Mouse (Mus musculus) ovary, postnatal 14 days (tissue): ENCODE measurements at regions not wholly inside any gene's neighbourhood (a gene's known extent, or its start where the extent isn't known, plus 50 kb on each side); places are given as distances from the start of the nearest gene placed in this dataset.

ENCODE experiments used
- DNase-seq: peaks from one replicate; pipeline ENCODE4 v3.0.0; 2022; ENCODE audit warnings: low spot score

DNA sequence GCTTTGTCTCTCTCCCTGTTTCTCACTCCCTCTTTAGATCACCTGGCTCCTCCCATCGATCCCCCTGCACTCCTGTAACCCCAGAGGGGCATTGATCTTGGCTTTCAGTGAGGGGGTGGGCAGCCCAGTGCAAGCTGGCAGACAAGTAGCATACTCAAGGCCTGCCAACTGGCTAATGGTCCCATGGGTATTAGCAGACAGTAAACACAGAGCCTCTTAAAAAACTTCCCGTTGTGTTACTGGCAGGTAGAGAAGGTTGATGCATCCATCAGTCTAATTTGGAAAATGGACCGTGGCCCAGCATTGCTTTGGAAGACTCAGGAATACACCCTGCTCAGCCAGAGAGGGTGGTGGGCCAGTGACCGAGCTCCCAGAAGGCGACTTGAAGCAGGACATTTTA is 145.0 kb downstream of the 9530068E07Rik start:
- DNase-seq = no peak

DNA sequence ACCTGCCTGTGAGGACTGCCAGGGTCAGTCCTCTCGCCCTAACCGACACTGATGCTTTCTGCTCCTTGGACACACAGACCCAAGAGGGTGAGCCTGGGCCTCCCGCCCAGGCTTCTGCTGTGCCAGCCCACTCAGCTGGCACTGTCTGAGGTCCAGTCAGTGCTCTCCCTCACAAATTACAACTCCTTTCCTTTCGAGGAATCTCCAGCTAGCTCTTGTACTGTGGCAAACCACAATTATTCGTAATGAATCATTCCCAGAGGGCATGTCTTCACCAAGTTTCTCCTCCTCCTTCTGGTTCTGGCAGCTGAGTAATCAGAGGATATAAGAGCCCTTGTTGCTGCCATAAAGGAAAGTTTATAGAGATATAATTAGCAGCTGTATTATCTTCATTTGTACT is 155.2 kb downstream of the 9530068E07Rik start:
- no peak for DNase-seq

DNA sequence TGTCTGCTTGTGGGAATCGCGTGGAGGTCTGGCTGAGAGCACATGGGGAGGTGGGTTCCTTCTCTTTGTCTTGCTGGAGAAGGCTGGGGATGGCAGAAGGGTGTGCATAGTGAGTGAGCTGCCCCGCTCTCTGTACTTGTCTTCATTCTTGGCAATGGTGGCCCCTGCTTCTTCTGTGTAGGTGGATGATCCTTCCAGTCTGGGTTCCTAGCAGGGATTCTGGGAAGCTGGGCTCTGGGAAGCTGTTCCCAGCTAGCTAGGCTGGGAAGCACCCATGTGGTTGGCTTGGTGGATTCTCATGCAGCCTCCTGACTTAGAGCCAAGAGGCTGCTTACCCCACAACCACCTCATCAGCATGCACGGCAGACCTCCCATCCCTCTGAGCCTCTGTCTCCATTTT is 156.6 kb downstream of the 9530068E07Rik start:
- DNase-seq = no peak

DNA sequence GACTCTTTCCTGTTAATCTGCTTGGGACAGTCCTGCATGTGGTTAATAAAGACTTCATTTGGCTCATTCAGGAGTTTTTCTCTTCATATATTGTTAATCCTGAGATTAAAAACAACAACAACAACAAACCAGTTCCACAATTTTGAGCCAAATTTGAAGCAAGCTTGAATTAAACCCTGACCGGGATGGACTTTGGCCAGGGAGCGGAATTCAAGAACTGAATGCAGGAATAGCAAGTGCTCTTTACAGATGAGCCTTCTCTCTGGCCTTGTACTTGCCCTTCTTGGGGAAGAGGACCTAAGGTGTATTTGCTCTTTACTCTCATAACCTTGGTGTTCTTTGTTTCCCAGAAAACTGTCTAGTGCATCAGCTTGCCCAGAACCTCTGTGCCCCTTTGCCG is 161.6 kb downstream of the 9530068E07Rik start:
- no peak for DNase-seq

DNA sequence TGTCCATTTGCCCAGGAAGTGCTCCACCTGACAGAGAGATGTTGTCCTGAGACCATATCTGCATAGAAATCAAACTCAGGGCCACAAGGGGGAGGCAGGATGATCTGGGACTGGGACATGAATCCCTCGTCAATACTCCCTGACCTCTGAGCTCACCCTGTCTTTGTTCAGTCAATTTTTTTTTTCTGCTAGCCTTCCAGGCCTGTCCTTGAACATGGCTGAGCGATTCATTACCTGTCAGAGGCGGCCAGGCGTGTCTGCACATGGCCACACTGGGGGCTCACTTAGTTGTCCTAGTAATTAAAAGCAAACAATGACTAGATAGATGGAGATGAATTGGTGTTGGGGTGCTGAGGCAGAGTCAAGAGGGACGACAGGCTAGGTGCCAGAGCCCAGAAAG is 162.6 kb downstream of the 9530068E07Rik start:
- no peak for DNase-seq

DNA sequence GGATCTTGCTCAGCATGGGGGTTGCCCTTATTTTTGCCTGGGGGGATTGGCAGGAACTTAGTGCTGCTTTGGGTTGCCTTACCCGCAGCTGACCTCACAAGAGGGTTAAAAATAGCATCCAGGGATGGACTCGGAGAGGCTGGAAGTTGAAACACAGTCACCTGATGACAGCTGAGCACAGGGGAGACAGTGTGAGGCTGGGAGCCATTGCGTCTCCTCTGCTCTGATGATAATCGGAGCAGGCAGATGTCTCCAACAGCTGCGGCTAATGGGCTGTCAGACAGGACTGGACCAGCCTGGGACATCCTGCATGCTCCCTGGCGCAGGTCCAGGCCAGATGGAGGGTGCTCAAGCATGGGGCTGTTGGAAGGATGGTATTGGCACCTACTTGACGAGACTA is 165.1 kb downstream of the 9530068E07Rik start:
- DNase-seq = no peak

DNA sequence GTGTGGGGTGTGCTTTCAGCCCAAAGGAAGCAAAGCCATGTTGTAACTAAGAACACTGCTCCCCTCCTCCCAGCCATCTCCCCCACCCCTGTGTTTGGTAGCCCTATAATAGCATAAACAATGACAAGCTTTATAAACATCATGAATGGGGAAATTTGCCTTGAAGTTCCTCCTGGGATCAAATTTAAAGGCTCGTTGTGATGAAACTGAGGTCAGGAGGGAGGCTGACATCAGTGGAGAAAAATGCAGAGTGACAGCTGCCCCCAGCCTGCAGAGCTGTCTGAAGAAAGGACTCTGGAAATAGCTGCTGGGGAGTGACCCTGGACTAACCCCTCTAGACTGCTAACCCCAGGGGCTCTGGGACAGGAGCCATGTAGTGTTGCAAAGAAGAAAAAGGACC is 169.2 kb downstream of the 9530068E07Rik start:
- DNase-seq = no peak

DNA sequence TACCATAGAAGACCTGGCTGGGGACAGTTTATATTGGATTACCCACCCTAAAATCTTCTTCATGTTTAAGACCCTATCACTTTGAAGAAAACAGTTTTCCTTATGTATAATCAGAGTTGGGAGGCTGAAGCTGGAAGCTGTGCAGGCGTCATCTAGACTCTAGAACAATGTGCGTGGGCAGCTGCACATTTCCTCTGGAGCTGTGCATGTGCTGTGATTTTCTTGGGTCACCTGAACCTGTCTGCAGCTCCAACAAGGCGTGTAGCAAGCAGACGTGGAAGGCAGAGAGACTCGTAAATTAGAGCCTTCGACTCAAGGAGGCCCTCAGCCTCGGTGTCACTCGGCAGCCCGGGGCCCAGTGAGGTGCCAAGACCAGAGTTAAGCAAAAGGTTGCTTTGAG is 169.8 kb downstream of the 9530068E07Rik start:
- no peak for DNase-seq

DNA sequence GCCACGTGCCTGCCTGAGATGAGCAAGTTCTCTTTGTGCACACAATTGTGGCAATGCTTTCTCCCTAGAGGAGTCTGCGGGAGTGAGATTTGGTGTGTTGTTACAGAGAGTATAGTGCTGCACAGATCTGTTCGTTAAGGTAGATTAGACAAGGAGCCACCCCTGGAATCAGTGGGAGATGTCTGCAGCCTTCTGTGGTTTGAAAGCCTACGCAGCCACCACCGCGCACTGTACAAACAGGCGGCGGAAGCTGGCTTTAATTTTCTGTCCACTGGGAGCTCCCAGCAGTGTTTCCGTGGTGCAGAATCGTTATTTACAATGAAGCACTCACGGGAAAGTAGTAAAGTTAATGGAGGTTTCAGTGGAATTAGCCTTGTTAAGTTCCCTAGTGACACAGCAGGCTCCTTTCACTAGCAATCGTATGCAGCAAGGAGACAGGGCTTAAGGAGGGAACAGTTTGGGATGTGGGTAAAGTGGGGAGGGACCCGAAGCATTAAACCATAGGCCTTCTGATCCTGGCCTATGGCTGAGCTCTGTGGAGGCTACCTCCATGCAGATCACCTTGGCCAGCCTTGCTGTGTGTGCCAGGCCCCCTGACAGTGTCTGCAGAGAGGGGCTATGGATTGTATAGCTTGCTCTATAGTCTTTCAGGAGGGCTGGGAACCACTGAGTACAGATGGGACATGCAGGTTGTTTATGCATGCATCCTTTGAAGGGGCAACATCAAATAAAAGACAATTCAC is 171.9 kb downstream of the 9530068E07Rik start:
- DNase-seq = no peak

DNA sequence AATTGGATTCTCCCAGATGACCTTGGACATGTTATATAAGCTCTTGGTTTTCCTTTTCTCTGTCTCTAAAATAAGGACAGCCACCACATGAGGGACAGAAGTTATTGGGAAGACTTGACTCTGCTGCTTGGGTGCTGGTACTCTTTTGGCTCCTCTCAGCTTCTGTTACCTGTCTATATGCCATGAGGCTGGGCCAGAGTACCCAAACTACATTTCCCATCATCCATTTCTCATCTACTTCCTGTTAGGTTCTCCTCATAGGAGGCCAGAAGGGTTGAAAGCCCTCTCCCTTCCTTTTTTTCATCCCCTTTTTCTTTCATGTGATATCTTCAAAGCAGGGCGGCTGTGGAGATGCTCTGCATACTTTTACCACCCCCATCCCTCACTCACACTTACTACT is 172.6 kb downstream of the 9530068E07Rik start:
- DNase-seq = no peak

DNA sequence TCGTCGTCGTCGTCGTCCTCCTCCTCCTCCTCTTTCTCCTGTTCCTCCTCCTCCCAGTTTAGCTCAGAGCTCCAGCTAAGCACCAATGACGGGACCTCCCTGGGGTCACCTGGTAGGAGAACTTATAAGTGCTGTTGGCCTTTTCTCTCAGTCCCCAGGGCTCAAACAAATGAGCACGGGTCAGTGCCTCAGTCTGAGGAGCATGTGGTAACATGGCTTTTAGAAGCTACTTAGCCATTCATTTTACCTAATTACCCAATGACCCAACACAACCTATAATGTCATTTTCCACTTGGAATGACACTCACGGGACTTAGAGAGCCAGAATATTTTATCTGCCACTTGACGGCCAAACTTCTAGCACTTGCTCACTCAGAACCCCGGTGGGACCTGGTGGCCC is 173.5 kb downstream of the 9530068E07Rik start:
- no peak for DNase-seq

DNA sequence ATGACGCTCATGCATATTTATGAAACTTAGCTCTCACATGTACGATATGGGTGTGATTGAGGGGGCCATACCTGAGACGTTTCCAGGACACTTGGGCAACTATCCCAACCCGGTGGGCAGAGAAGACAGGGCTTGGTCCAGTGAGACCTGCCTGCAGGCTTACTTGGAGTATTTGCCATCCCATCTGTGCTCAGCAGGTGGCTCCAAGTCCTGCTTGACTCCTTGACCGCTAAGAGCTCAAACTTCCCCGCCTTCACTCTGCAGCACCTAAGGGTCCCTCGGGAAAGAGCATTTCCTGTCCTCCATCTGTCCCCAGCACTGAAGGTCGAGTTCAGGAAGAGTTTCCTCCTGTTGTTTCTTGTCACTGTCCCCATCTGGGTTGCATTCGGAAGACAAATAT is 182.2 kb downstream of the 9530068E07Rik start:
- no peak for DNase-seq

DNA sequence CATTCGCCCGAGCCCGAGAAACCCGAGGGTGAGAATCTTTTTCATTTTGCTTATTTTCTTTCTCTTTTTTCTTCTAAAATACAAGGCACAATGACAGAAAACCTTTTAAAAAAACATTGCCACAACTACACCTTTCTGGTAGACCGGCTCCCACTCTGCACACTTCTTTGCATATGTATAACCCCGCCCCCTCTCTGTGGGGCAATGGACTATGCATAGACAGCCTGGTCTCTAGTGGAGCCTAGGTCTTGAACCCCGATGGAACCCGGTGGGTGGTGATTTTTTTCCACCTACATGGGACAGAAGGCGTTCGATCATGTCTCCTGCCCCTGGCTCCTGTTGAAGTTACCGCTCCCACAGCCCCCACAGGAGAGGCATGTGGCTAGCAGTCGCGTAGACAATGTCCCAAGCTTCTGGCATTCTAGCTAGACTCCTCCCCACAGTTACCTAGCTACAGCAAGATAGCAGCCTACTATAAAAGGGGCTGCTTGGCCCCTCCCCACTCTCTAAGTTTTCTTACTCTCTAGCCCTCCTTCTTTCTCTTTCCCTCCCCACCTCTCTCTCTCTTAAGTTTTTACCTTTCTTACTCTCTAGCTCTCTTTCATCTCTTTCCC is 183.6 kb downstream of the 9530068E07Rik start:
- no peak for DNase-seq

DNA sequence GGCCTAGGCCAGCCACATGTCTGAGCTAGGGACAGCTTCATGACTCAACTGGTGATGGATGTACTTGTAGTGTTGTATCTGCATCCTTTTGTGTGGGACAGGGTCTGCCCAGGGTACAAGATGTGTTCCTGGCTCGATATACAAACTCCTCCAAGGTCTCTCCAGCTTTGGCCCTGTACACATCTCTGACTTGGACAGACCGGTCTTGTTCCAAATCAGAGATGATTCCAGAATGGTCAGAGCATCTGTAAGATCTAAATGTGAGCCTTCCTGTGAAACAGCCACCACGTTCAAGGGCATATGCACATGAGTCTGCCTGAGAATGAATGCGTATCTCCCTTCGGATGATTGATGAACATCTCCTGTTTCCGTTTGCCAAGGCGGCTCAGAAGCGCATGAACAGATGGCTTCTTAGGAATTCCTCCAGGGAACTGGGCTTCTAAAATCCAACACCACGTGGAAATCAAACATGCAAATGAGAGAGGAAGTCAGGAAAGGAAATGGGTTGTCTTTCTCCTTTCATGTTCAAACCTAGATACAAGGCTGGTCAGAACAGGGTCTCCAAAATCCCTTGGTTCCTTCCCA is 172.7 kb upstream of the Fstl4 start:
- no peak for DNase-seq

DNA sequence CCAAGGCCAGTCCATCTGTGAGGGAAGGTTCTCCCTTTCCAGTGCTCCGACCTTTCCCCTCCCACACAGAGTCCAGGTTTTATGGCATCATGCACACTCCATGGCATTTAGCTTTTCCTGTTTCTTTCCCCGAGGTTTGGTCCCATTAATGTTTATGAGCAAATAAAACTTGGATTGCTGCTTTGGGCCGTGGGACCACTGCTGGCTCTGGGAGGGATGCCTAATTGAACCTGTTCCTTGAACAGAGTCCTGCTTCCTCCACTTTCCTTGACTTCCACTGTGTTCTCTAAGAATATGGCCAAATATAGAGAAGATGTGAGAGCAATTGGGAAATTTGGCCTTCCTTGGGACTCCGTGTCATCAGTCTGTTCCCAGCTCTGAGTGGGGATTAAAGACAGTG is 170.3 kb upstream of the Fstl4 start:
- no peak for DNase-seq

DNA sequence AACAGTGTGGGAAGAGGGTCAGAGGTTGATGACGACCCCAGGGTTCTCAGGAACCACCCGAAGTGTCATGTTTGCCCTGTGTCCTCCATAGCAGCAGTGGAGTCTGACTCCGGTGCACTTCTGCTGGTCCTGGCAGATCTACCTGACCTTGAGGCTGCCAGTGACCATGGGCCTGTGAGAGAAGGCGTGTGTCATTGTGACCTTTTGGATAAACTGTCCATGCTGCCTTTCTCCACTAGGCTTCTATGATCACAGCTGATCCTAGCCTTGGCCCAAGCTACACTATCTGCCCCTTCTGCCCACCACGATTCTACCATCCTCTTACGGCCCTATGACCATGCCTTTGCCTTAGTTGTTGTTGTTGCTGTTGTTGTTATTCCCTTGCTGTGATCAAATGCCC is 163.2 kb upstream of the Fstl4 start:
- DNase-seq = no peak

DNA sequence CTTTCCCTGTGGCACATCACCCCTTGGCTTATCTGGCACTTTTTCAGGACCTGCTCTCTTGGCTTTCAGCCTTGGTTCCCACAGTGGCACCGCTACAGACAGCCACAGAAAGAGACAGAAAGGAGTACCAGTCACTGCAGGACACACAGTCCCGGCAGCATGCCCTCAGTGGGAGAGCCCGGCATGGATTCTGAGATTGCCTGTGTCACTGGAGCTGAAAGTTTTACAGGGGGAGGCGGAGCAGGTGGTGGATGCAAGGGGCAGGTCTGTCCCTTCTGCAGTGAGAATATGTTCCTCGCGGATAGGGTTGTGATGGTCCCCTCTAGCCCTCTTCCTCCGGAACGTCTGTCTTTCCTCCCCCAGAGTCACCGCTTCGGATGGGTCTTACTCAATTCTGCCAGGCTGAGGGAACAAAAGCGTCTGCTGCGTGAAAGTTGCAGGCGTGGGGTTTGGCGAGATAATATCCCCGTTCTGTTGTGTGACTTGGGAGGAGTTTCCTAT is 162.3 kb upstream of the Fstl4 start:
- DNase-seq = no peak

DNA sequence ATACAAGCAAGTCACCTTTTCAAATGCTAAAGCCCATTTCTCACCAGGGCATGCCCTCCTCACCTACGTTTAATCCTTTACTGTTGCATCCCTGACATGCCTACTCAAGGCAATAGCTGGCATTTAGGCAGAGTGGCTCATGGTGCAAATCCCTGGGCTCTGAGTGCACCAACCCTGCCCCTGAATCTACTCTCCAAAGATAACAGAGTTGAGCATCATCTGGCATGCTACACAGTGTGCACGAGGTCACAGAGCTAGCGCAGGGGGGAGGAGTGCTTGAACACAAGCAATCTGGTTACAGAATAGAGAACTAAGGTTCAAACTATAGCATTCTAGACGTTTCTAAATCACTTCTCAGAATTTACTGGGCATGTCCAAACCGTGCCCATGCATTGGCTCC is 161.6 kb upstream of the Fstl4 start:
- DNase-seq = no peak

DNA sequence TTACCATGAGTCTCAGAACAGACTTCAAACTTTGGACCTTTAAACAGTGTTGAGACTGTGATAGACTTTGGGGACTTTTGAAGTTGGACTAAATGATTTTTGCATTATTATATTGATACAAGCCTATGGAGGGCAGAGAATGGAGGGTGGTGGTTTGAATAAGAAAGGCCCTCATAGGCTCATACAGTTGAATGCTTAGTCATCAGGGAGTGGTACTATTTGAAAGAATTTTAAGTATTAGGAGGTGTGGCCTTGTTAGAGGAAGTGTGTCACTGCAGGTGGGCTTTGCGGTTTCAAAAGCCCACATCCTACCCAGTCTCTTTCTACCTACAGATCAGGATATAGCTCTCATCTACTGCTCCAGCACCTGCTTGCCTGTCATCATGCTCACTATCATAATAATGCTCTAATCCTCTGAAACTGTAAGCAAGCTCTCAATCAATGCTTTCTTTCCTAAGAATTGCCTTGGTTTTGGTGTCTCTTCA is 153.7 kb upstream of the Fstl4 start:
- DNase-seq = no peak

DNA sequence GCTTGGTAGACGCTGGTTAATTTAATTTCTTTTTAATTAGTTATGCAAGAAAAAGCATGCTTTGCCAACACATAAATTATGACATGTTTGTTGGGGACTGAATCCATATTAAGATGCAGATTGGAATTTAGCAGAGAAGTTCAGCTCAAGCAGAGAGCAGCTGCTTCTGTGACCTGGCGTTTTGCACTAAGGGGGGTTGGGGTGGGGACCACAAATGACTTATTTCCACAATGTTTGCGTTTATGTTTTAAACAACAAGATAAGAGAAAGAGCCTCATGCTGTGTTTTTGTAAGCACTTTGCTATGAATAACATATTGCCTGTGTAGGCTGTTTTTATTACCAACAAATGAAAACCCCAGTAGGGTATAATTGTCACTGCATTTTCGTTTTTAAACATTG is 148.8 kb upstream of the Fstl4 start:
- DNase-seq = no peak

DNA sequence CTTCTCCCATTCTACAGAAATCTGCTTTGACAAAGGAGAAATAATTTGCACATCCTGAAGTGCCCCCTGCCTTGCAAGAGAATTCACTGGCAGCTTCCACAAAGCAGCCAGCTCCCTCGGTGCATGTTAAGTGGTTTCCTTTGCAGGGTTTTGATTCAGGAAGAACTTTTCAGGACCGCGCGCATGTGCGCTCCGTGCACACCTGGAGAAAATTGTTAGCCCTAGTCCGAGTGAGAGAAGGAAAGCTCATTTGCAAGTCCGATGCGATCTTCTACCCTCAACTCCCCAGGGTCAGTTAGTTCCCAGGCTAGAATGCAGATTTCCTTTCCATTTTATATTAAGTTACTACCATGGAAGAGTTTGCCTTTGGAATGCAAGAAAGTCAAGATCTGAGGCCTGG is 145.8 kb upstream of the Fstl4 start:
- no peak for DNase-seq

DNA sequence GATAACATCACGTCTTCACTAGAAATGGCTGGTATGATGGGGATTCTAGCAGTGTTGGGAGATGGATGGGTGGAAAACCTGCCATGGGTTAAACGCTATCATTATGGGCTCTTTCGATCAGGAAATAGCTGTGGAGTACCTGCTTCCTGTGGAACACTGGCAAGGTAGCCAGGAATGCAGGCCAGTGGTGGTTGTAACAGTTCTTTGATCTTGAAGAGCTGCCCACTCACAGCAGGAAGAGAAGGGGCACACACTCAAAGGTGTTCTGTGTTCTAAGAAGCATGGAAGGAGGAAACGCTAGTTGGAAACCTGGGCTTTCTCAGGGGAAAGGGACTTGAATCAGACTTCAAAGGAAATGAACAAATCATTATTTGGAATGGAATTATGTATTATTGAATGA is 141.6 kb upstream of the Fstl4 start:
- no peak for DNase-seq

DNA sequence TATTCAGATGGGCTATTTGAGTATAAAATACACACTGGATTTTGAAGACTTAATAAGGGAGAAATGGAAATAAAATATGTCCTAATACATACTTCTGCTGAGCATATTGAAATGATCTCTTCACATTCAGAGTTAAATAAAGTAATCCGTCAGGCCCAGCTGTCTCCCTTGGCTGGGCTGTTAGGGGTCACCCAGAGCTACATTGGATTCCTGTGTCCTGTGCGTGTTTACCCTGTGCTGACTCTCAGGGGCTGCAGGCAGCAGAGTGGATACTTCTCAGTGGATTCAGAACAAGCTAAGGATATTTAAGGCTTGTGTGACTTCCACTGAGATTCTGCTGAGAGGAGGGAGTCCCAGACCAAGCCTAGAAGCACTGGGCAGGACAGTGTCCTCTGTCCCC is 135.6 kb upstream of the Fstl4 start:
- DNase-seq = no peak
